Mouse (Mus musculus): ENCODE measurements around the gene Ccp110. TPM values are rescaled to one million over a fixed set of nuclear protein-coding genes. Genes with fewer than 3 reads are reported as not detected.

Gene Ccp110
- total and polyA plus RNA-seq, 3 experiments = 10.6 to 16.3 (median 13.4) TPM

DNA sequence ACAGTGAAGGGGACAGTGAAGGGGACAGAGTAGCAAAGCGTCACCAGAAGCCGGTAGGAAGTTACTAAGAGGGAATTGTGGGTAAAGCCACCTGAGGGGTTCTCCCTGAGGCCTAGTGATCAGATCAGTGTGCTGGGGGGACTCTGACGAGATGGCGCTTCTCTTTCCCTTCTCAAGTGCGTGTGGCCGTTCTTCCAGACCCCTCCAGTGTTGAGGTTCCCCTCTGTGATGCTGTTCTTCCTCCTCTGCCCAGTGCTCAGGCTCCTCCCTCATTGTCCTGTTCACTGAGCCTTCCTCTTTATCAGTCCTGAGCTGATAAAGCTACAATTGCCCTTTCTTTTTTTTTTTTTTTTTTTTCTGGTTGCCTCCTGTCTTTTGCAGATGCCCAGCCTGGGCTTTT, 29.9 kb downstream of the Ccp110 start:
- peaks cover 23 to 37% of the 10 kb centered on the region in 2 experiments for H3K36me3 ChIP-seq (replicated peaks in 1 of 2; ENCODE audit: control insufficient read depth in 1 of 2, insufficient read depth in 1 of 2, low read length in 1 of 2)
- peak overlapping the region; percentile 80 for H3K9ac ChIP-seq (ENCODE audit: insufficient read depth, low read depth)
- H3K4me1 ChIP-seq (ENCODE audit: control insufficient read depth in 1 of 2, insufficient read depth in 2 of 2) = peaks cover 3 to 8% of the 10 kb centered on the region in 2 experiments; a peak in 3 of 4 replicates
- DNase-seq (ENCODE audit: extremely low read depth) = peak; percentile 63
- TF ChIP-seq TCF12 (IDR thresholded peaks at IDR 0.05; ENCODE audit: low read depth, low read length) (0 out of 2 replicates have a peak, but pooled peaks have one; percentile 11), GABPA (IDR thresholded peaks at IDR 0.05; ENCODE audit: insufficient replicate concordance, low read depth, low read length) (no peak), CHD1 (IDR thresholded peaks at IDR 0.05; ENCODE audit: low read depth, low read length) (no peak), ZNF384 (IDR thresholded peaks at IDR 0.05; ENCODE audit: low read depth, low read length) (peak; percentile 67; the same call in 1 of the 2 replicates), MEF2A (IDR thresholded peaks at IDR 0.05; ENCODE audit: borderline replicate concordance, low read depth, low read length) (no peak), ZMIZ1 (IDR thresholded peaks at IDR 0.05; ENCODE audit: low read depth, low read length) (no peak), ELF1 (IDR thresholded peaks at IDR 0.05; ENCODE audit: low read depth, low read length) (peak; percentile 52; the same call in 1 of the 2 replicates), HCFC1 (IDR thresholded peaks at IDR 0.05; ENCODE audit: low read depth, low read length) (peak; percentile 43; the same call in 1 of the 2 replicates), TBP (conservative IDR thresholded peaks at IDR 0.05; ENCODE audit: low read depth, low read length) (peak; percentile 67), MYC (IDR thresholded peaks at IDR 0.05; ENCODE audit: low read depth, low read length) (0 out of 2 replicates have a peak, but pooled peaks have one; percentile 6), POLR2A (IDR thresholded peaks at IDR 0.05; ENCODE audit: low read depth, low read length) (peak; percentile 65), MAFK (IDR thresholded peaks at IDR 0.05; ENCODE audit: insufficient replicate concordance, low read length) (no peak)
- no peaks in the 10 kb centered on the region; the same call in 1 of the 2 replicates for H3K79me2 ChIP-seq (replicated peaks; ENCODE audit: control insufficient read depth, extremely low read depth, insufficient read depth, poor library complexity, severe bottlenecking)
- H3K9me3 ChIP-seq (replicated peaks; ENCODE audit: low read length) = no peaks in the 10 kb centered on the region
- peak overlapping the region; percentile 73 to 79 (median 75) for H3K4me3 ChIP-seq (replicated peaks in 1 of 3; ENCODE audit: low read depth in 2 of 3, low read length in 2 of 3, poor library complexity in 1 of 3)
- dilution Hi-C loops (cut with MboI; ENCODE audit: extremely low pct_ligation_motif_present, extremely low pct_unique_long_range_greater_than_20kb, low sequenced_read_pairs) = no loop called here
- H3K4me2 ChIP-seq (ENCODE audit: insufficient read depth, low read depth, poor library complexity, severe bottlenecking) = peak overlapping the region; percentile 79
- H3K27ac ChIP-seq (ENCODE audit: insufficient read depth, low read depth) = peak overlapping the region; percentile 60; the same call in 1 of the 2 replicates
- in situ Hi-C loops (cut with MboI; ENCODE audit: low pct_ligation_motif_present, low pct_unique_long_range_greater_than_20kb, low sequenced_read_pairs) = no loop called here
- no peaks in the 10 kb centered on the region for H3K27me3 ChIP-seq (replicated peaks)

DNA sequence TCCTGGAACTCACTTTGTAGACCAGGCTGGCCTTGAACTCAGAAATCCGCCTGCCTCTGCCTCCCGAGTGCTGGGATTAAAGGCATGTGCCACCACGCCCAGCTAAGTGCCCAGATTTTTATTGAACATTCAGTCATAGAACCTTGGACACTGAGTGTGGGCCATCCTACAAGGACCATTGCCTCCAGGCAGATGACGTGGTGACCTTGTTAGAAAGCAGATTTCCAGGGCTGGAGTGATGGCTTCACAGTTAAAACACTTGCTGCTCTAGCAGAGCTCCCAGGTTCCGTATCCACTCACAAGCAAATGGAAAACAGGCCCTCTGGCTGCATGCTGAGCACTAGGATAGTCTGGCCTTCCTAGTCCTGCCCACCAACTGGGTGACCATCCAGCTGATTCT, 32.4 kb downstream of the Ccp110 start:
- H3K9ac ChIP-seq (ENCODE audit: insufficient read depth, low read depth) = no peak overlapping the region
- H3K4me1 ChIP-seq (ENCODE audit: control insufficient read depth in 1 of 2, insufficient read depth in 2 of 2) = peaks cover 3 to 8% of the 10 kb centered on the region in 2 experiments; a peak in 3 of 4 replicates
- no peak overlapping the region for H3K27ac ChIP-seq (ENCODE audit: insufficient read depth, low read depth)
- H3K27me3 ChIP-seq (replicated peaks) = no peaks in the 10 kb centered on the region
- in situ Hi-C loops (cut with MboI; ENCODE audit: low pct_ligation_motif_present, low pct_unique_long_range_greater_than_20kb, low sequenced_read_pairs) = no loop called here
- peaks cover 41 to 59% of the 10 kb centered on the region in 2 experiments for H3K36me3 ChIP-seq (replicated peaks in 1 of 2; ENCODE audit: control insufficient read depth in 1 of 2, insufficient read depth in 1 of 2, low read length in 1 of 2)
- dilution Hi-C loops (cut with MboI; ENCODE audit: extremely low pct_ligation_motif_present, extremely low pct_unique_long_range_greater_than_20kb, low sequenced_read_pairs) = no loop called here
- H3K4me3 ChIP-seq (replicated peaks in 1 of 3; ENCODE audit: low read depth in 2 of 3, low read length in 2 of 3, poor library complexity in 1 of 3) = no peak overlapping the region
- H3K79me2 ChIP-seq (replicated peaks; ENCODE audit: control insufficient read depth, extremely low read depth, insufficient read depth, poor library complexity, severe bottlenecking) = no peaks in the 10 kb centered on the region; the same call in 1 of the 2 replicates
- no peak for DNase-seq (ENCODE audit: extremely low read depth)
- H3K9me3 ChIP-seq (replicated peaks; ENCODE audit: low read length) = no peaks in the 10 kb centered on the region
- TF ChIP-seq JUND (conservative IDR thresholded peaks at IDR 0.05; ENCODE audit: low read depth, low read length) = no peak
- TF ChIP-seq POLR2A (IDR thresholded peaks at IDR 0.05; ENCODE audit: low read depth, low read length) = no peak
- no peak for TF ChIP-seq KAT2A (IDR thresholded peaks at IDR 0.05; ENCODE audit: insufficient replicate concordance, low read length)
- no peak for TF ChIP-seq NRF1 (IDR thresholded peaks at IDR 0.05; ENCODE audit: low read depth, low read length)
- no peak for TF ChIP-seq ELF1 (IDR thresholded peaks at IDR 0.05; ENCODE audit: low read depth, low read length)
- TF ChIP-seq TCF12 (IDR thresholded peaks at IDR 0.05; ENCODE audit: low read depth, low read length) = no peak
- no peak for TF ChIP-seq MAFK (IDR thresholded peaks at IDR 0.05; ENCODE audit: insufficient replicate concordance, low read length)
- TF ChIP-seq BHLHE40 (IDR thresholded peaks at IDR 0.05; ENCODE audit: low read depth, low read length) = no peak
- TF ChIP-seq HCFC1 (IDR thresholded peaks at IDR 0.05; ENCODE audit: low read depth, low read length) = no peak
- TF ChIP-seq ZMIZ1 (IDR thresholded peaks at IDR 0.05; ENCODE audit: low read depth, low read length) = no peak
- no peak for TF ChIP-seq ZC3H11A (IDR thresholded peaks at IDR 0.05; ENCODE audit: low read depth, low read length)
- no peak for TF ChIP-seq ETS1 (conservative IDR thresholded peaks at IDR 0.05; ENCODE audit: low read depth, low read length)
- TF ChIP-seq EP300 (IDR thresholded peaks at IDR 0.05; ENCODE audit: low read length) = no peak
- no peak for TF ChIP-seq SIN3A (IDR thresholded peaks at IDR 0.05; ENCODE audit: low read length)
- TF ChIP-seq ZKSCAN1 (IDR thresholded peaks at IDR 0.05; ENCODE audit: borderline replicate concordance, low read depth, low read length) = no peak
- no peak overlapping the region for H3K4me2 ChIP-seq (ENCODE audit: insufficient read depth, low read depth, poor library complexity, severe bottlenecking)

All from CH12.LX (cell line).